Mouse (Mus musculus) small intestine, adult 2 months (tissue): ENCODE results near the gene Abcg8.

Experiments used
- CTCF ChIP-seq: fragments of 200-500 bp; IDR thresholded peaks from 2 replicates; pipeline ENCODE4 v1.5.1; 2012; ENCODE audit warnings: low read depth, mild to moderate bottlenecking, control low read depth, inconsistent platforms, low read length, moderate library complexity, mixed read lengths; ENCODE audit not compliant: insufficient replicate concordance, insufficient read length; ENCODE audit errors: extremely low read depth
- POLR2A ChIP-seq: fragments of 200-500 bp; IDR thresholded peaks from 2 replicates; pipeline ENCODE4 v1.6.1; 2012; ENCODE audit warnings: low read depth, mild to moderate bottlenecking, control low read depth, inconsistent platforms, low read length, moderate library complexity

GRCm38 (mm10) chr17:84707407-84707806 lies 31.3 kb downstream of the Abcg8 start:
- TF ChIP-seq POLR2A (no peak), CTCF (peak; percentile 36; the same call in 1 of the 2 replicates)
